ENCODE assay signal across 8 mouse cellular contexts in the genomic region with DNA sequence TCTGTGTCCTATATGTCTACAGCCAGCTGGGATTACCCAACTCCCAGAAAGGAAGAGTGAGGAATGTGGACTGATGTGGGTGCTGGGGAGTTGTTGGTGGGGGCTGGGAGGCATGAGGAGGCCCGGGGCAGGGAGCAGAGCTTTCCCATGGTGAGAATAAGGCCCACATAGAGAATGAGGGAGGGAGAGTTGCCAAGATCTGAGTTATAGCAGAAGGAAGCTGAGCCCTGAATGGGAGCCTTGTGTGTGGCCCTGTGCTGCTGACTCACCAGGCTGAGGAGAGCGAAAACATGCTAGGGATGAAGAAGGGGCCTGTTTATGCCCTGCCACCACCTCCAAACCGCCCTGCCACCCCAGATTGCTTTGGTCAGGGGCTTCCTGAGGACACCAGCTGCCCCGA. TPM values are rescaled to one million over a fixed set of nuclear protein-coding genes. Genes with fewer than 3 reads are reported as not detected.
DNase-seq lines count a peak whose midpoint lies in the region; ATAC-seq and TF ChIP-seq lines count a peak whose summit lies in the region.

No protein-coding gene starts in this region.

- peak overlapping the region; percentile 69 for H3K27ac ChIP-seq in heart, embryonic 10.5 days
- peak overlapping the region; percentile 48; the same call in 1 of the 2 replicates for H3K27ac ChIP-seq in forebrain, embryonic 14.5 days (ENCODE audit: low read depth, low read length)
- 0 out of 2 replicates have a peak overlapping the region, but pooled peaks have one; percentile 17 for H3K27ac ChIP-seq in intestine, postnatal 0 days (ENCODE audit: low read depth, low read length)
- H3K27ac ChIP-seq in midbrain, embryonic 12.5 days (replicated peaks) = no peak overlapping the region

- H3K4me3 ChIP-seq in heart, embryonic 10.5 days = no peak overlapping the region
- H3K4me3 ChIP-seq in forebrain, embryonic 14.5 days (ENCODE audit: low read depth, low read length) = no peak overlapping the region
- no peak overlapping the region for H3K4me3 ChIP-seq in intestine, postnatal 0 days (ENCODE audit: low read depth, low read length)
- no peak overlapping the region for H3K4me3 ChIP-seq in midbrain, embryonic 12.5 days

- no peak for TF ChIP-seq CTCF in intestine, postnatal 0 days (IDR thresholded peaks at IDR 0.05; ENCODE audit: low read depth)

- H3K9me3 ChIP-seq in heart, embryonic 10.5 days = no peaks in the 10 kb centered on the region
- no peaks in the 10 kb centered on the region for H3K9me3 ChIP-seq in forebrain, embryonic 14.5 days (replicated peaks; ENCODE audit: control insufficient read depth, low read length)
- no peaks in the 10 kb centered on the region for H3K9me3 ChIP-seq in intestine, postnatal 0 days (ENCODE audit: control insufficient read depth)
- H3K9me3 ChIP-seq in midbrain, embryonic 12.5 days = no peaks in the 10 kb centered on the region

- no peak overlapping the region for H3K4me2 ChIP-seq in forebrain, embryonic 14.5 days (ENCODE audit: low read length)
- no peak overlapping the region for H3K4me2 ChIP-seq in intestine, postnatal 0 days (replicated peaks; ENCODE audit: low read depth)
- H3K4me2 ChIP-seq in midbrain, embryonic 12.5 days (replicated peaks) = no peak overlapping the region

- peak overlapping the region; percentile 32; the same call in 1 of the 2 replicates for H3K9ac ChIP-seq in forebrain, embryonic 14.5 days (ENCODE audit: low read length)
- H3K9ac ChIP-seq in intestine, postnatal 0 days (ENCODE audit: low read depth, low read length) = no peak overlapping the region
- H3K9ac ChIP-seq in midbrain, embryonic 12.5 days (replicated peaks) = no peak overlapping the region

- no peaks in the 10 kb centered on the region for H3K27me3 ChIP-seq in heart, embryonic 10.5 days (ENCODE audit: insufficient read depth, poor library complexity, severe bottlenecking)
- no peaks in the 10 kb centered on the region for H3K27me3 ChIP-seq in forebrain, embryonic 14.5 days (replicated peaks; ENCODE audit: control insufficient read depth, insufficient read depth, low read length)
- H3K27me3 ChIP-seq in intestine, postnatal 0 days (replicated peaks; ENCODE audit: control insufficient read depth, insufficient read depth, low read length) = no peaks in the 10 kb centered on the region; the same call in 1 of the 2 replicates
- peaks cover 9% of the 10 kb centered on the region for H3K27me3 ChIP-seq in midbrain, embryonic 12.5 days

- 35% methylated on average over 4 of the region's 4 CpGs for WGBS in heart, embryonic 10.5 days
- 33% methylated on average over 4 of the region's 4 CpGs for WGBS in forebrain, embryonic 14.5 days
- 40% methylated on average over 4 of the region's 4 CpGs for WGBS in intestine, postnatal 0 days
- 53% methylated on average over 4 of the region's 4 CpGs for WGBS in midbrain, embryonic 12.5 days

- H3K4me1 ChIP-seq in heart, embryonic 10.5 days = peaks cover 54% of the 10 kb centered on the region
- peaks cover 9% of the 10 kb centered on the region for H3K4me1 ChIP-seq in forebrain, embryonic 14.5 days (ENCODE audit: control insufficient read depth, insufficient read depth, low read length)
- no peaks in the 10 kb centered on the region for H3K4me1 ChIP-seq in intestine, postnatal 0 days (replicated peaks; ENCODE audit: control insufficient read depth, insufficient read depth, low read length)
- peaks cover 15% of the 10 kb centered on the region for H3K4me1 ChIP-seq in midbrain, embryonic 12.5 days

- peak; percentile 79 for DNase-seq in heart, embryonic 10.5 days (ENCODE audit: low spot score)
- no peak for DNase-seq in heart, adult 8-10 months (ENCODE audit: low spot score)
- DNase-seq in adipocyte (ENCODE audit: low spot score) = peak; percentile 63
- DNase-seq in forebrain, embryonic 14.5 days (ENCODE audit: low spot score) = peak; percentile 79
- DNase-seq in spleen, postnatal 4 days (ENCODE audit: low spot score in 2 of 2) = no peak

- ATAC-seq in forebrain, embryonic 14.5 days = peak; percentile 79
- no peak for ATAC-seq in intestine, postnatal 0 days
- ATAC-seq in midbrain, embryonic 12.5 days (ENCODE audit: low FRiP score, low read depth) = peak; percentile 64
- no peak for ATAC-seq in granulocyte monocyte progenitor cell, adult 5-6 weeks (replicated peaks; ENCODE audit: poor library complexity, severe bottlenecking)

- no peaks in the 10 kb centered on the region for H3K36me3 ChIP-seq in heart, embryonic 10.5 days
- H3K36me3 ChIP-seq in forebrain, embryonic 14.5 days (ENCODE audit: control insufficient read depth, insufficient read depth, low read length) = no peaks in the 10 kb centered on the region
- no peaks in the 10 kb centered on the region for H3K36me3 ChIP-seq in intestine, postnatal 0 days (ENCODE audit: control insufficient read depth, insufficient read depth)
- H3K36me3 ChIP-seq in midbrain, embryonic 12.5 days = no peaks in the 10 kb centered on the region

RNA-seq across cellular contexts. Expression of gene Wnt2b, which starts 32.1 kb away (rescaled TPM):
- 1.3 and 1.6 TPM in 2 replicates for polyA plus RNA-seq in heart, embryonic 10.5 days (2016; fragmentation: Nextera tagmentation; extraction: Ambion mirVana)
- total RNA-seq in heart, adult 8-10 months (2022) = 1 to 10 TPM in 1 of 4 experiments, under 1 TPM in 3; 0.38 to 2.0 (median 0.60) TPM
- 0.38 and 0.83 TPM in 2 replicates for polyA plus RNA-seq in forebrain, embryonic 14.5 days (2014; fragmentation: Nextera tagmentation; extraction: Ambion mirVana)
- polyA plus RNA-seq in intestine, postnatal 0 days (2015; fragmentation: Nextera tagmentation; extraction: Ambion mirVana) = 1.2 and 1.5 TPM in 2 replicates
- 1.3 and 1.7 TPM in 2 replicates for polyA plus RNA-seq in midbrain, embryonic 12.5 days (2016; fragmentation: Nextera tagmentation; extraction: Ambion mirVana)
- total RNA-seq in granulocyte monocyte progenitor cell, adult 5-6 weeks (2014; fragmentation: Nextera tagmentation) = not detected in 2 replicates
- not detected in 2 replicates for total RNA-seq in granulocyte monocyte progenitor cell, adult 5-6 weeks (2017)

RNA-seq across cellular contexts. Expression of gene Cttnbp2nl, which starts 59.1 kb away (rescaled TPM):
- polyA plus RNA-seq in heart, embryonic 10.5 days (2016; fragmentation: Nextera tagmentation; extraction: Ambion mirVana) = 35.9 and 37.4 TPM in 2 replicates
- 10 to 100 TPM; 14.0 to 21.4 (median 15.6) TPM for total RNA-seq in heart, adult 8-10 months (2022)
- 42.8 and 51.3 TPM in 2 replicates for polyA plus RNA-seq in forebrain, embryonic 14.5 days (2014; fragmentation: Nextera tagmentation; extraction: Ambion mirVana)
- polyA plus RNA-seq in intestine, postnatal 0 days (2015; fragmentation: Nextera tagmentation; extraction: Ambion mirVana) = 9.8 and 10.6 TPM in 2 replicates
- 53.3 and 63.5 TPM in 2 replicates for polyA plus RNA-seq in midbrain, embryonic 12.5 days (2016; fragmentation: Nextera tagmentation; extraction: Ambion mirVana)
- 1.8 TPM in 1 of 2 replicates, not detected in the other for total RNA-seq in granulocyte monocyte progenitor cell, adult 5-6 weeks (2014; fragmentation: Nextera tagmentation)
- 0.78 TPM in 1 of 2 replicates, not detected in the other for total RNA-seq in granulocyte monocyte progenitor cell, adult 5-6 weeks (2017)

Comparison
In these comparisons a context has a peak if more than half of its experiments do, and no peak if none do; other contexts are left out.
1. DNase-seq: peak in heart, embryonic 10.5 days (single experiment), adipocyte (single experiment) and forebrain, embryonic 14.5 days (single experiment); none in heart, adult 8-10 months (single experiment) and spleen, postnatal 4 days (0 of 2).
2. ATAC-seq: peak in forebrain, embryonic 14.5 days (single experiment) and midbrain, embryonic 12.5 days (single experiment); none in intestine, postnatal 0 days (single experiment) and granulocyte monocyte progenitor cell, adult 5-6 weeks (single experiment).